Mouse (Mus musculus): ENCODE measurements at regions not wholly inside any gene's neighbourhood (a gene's known extent, or its start where the extent isn't known, plus 50 kb on each side); places are given as distances from the start of the nearest gene placed in this dataset.

DNA sequence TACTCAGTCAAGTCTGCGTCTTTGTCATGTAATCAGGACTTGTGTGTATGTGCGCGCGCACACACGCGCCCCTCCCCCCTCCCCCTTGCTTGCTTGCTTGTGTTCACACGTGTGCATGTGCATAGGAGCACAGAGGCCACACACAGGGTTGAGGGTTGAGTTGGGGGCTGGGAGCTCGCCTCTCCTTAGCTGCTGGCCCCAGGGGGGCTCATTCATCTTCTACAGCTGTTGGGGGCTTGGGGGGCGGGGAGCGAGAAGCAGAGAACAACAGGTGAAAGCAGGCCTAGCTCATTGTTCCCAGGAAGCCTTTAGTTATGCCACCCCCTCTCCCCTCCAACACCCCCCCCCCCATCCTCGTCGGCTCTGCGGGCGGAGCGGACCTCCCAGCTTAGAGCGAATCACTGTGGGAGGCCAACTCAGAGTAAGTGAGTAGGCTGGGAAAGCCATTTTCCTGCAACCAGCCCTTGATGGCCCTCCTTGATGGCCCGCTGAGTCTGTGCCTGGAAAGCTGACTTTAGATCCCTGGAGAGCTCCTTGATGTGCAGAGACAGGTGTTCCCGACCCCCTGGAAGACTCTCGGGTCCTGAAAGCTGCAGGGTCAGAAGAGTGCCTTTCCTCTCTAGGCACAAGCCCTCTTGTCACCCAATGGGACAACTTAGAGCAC, 78.8 kb downstream of the Asb13 start:
- H3K9ac ChIP-seq, result peak overlapping the region; percentile 47
- peak; percentile 85 for ATAC-seq (ENCODE audit: low FRiP score)
- peak; percentile 62 for DNase-seq (ENCODE audit: low spot score)

DNA sequence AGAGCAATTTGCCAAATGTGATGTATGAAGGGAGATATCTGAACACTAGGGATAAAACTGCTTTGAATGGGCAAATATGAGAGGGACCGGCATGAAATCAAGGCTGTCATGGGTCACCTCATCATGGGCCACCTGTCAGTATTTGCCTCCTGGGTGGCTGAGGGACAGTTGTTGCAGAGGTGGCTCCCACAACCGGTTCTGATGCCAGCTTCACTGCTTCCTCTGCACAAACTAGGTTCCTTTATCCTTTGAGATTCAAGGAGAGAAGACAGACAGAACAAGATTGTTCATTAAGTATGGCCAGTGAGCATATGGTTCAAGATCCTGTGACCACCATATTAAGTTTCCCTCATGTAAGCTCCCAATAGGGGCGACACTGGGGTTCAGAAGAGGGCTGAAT, 78.3 kb downstream of the Asb13 start:
- ATAC-seq (ENCODE audit: low FRiP score) (peak; percentile 41; the same call in 1 of the 2 replicates), DNase-seq (ENCODE audit: low spot score) (no peak)
- Histone ChIP-seq H3K4me1 (replicated peaks; ENCODE audit: control insufficient read depth, insufficient read depth, low read length) (peaks cover 9% of the 10 kb centered on the region), H3K4me3 (replicated peaks; ENCODE audit: low read length) (peak overlapping the region; percentile 22), H3K36me3 (replicated peaks; ENCODE audit: control insufficient read depth, insufficient read depth) (no peaks in the 10 kb centered on the region), H3K4me2 (replicated peaks) (peak overlapping the region; percentile 55), H3K27me3 (ENCODE audit: control insufficient read depth, insufficient read depth, low read length) (no peaks in the 10 kb centered on the region), H3K27ac (no peak overlapping the region), H3K9me3 (ENCODE audit: control insufficient read depth, low read length) (no peaks in the 10 kb centered on the region), H3K9ac (peak overlapping the region; percentile 47)
- WGBS, result 8% methylated on average over 3 of the region's 3 CpGs

More for the DNA sequence above, 78.8 kb downstream of the Asb13 start:
- H3K36me3 ChIP-seq (replicated peaks; ENCODE audit: control insufficient read depth, insufficient read depth), result no peaks in the 10 kb centered on the region
- H3K4me1 ChIP-seq (replicated peaks; ENCODE audit: control insufficient read depth, insufficient read depth, low read length), result peaks cover 9% of the 10 kb centered on the region
- H3K4me3 ChIP-seq (replicated peaks; ENCODE audit: low read length), result peak overlapping the region; percentile 22
- H3K4me2 ChIP-seq (replicated peaks), result peak overlapping the region; percentile 55
- H3K9me3 ChIP-seq (ENCODE audit: control insufficient read depth, low read length), result no peaks in the 10 kb centered on the region
- 4% methylated on average over 19 of the region's 19 CpGs for WGBS
- H3K27me3 ChIP-seq (ENCODE audit: control insufficient read depth, insufficient read depth, low read length), result no peaks in the 10 kb centered on the region
- no peak overlapping the region for H3K27ac ChIP-seq

GRCm38 (mm10) chr13:3709982-3710618, 76.3 kb downstream of the Asb13 start:
- Histone ChIP-seq H3K4me2 (replicated peaks) (no peak overlapping the region), H3K9ac (no peak overlapping the region), H3K27ac (no peak overlapping the region), H3K27me3 (ENCODE audit: control insufficient read depth, insufficient read depth, low read length) (no peaks in the 10 kb centered on the region), H3K36me3 (replicated peaks; ENCODE audit: control insufficient read depth, insufficient read depth) (no peaks in the 10 kb centered on the region), H3K9me3 (ENCODE audit: control insufficient read depth, low read length) (no peaks in the 10 kb centered on the region), H3K4me3 (replicated peaks; ENCODE audit: low read length) (no peak overlapping the region), H3K4me1 (replicated peaks; ENCODE audit: control insufficient read depth, insufficient read depth, low read length) (peaks cover 9% of the 10 kb centered on the region)
- no peak for ATAC-seq (ENCODE audit: low FRiP score)
- no peak for DNase-seq (ENCODE audit: low spot score)
- WGBS, result 81% methylated on average over 7 of the region's 7 CpGs

DNA sequence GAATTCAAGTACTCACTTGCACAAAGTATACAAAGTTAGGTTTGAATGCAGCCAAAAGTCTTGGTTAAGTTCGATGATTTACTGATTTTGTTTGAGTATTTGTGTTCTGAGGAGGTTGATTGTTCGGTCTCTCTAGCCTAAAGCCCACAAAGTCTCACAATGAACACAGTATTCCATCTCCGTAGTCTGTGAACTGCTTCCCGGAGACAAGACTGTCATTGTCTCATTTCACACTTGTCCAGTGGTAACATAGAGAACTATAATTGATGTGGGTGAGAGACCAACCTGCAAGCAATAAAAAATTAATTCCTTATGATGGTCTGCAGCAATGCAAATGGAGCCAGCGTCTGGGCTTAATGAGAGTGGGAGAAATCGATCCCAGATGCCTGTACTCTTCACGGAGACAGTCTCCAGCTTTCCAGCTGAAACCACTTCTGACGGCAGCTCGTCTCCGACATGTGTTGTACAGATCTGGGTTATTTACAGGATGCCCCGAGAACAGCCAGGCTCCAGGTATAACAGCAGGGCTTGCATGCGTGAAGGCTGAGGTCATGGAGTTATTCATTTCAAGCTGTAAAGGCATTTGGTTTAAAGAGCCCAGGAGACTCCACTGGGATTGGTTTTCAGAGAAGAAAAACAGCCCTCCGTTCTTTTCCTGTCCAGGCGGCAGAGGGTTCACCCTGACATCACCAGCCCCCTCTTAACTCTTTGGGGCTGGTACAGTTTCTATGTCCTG, 75.2 kb downstream of the Asb13 start:
- Histone ChIP-seq H3K4me2 (replicated peaks) (peak overlapping the region; percentile 25; the same call in 1 of the 2 replicates), H3K27ac (no peak overlapping the region), H3K9ac (no peak overlapping the region), H3K27me3 (ENCODE audit: control insufficient read depth, insufficient read depth, low read length) (no peaks in the 10 kb centered on the region), H3K4me3 (replicated peaks; ENCODE audit: low read length) (no peak overlapping the region), H3K36me3 (replicated peaks; ENCODE audit: control insufficient read depth, insufficient read depth) (no peaks in the 10 kb centered on the region), H3K4me1 (replicated peaks; ENCODE audit: control insufficient read depth, insufficient read depth, low read length) (peaks cover 9% of the 10 kb centered on the region), H3K9me3 (ENCODE audit: control insufficient read depth, low read length) (no peaks in the 10 kb centered on the region)
- WGBS, result 63% methylated on average over 14 of the region's 14 CpGs
- ATAC-seq (ENCODE audit: low FRiP score) (no peak), DNase-seq (ENCODE audit: low spot score) (no peak)

Measured in hindbrain, embryonic 14.5 days (tissue).